9 mouse cellular contexts compared by ENCODE assay signal in the genomic region with DNA sequence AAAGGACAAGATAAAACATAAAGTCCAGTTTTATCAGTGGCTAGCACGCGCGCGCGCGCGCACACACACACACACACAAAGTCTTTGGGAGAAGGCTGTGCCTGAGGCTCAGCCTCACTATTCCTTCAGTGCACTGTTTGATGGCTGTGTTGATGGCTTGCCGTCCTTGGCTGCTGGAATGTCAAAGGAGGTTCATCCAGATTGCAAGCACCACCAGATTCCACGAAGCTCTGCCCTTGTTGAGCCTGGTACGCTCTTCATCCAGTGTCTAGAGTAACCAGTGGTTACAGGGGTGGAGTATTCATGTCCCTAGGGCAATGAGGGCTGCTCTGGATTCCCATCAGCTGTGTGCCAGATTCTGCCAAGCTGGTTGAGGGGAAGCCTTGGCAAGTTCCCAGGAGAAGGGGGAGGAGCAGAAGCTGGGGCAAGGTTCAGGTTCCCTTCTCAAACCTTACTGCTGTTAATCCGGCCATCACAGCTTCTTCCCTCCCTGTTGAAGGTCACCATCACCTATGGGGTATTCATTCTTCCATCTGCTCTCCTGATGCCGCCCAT. TPM values are rescaled to one million over a fixed set of nuclear protein-coding genes. Genes with fewer than 3 reads are reported as not detected.
DNase-seq lines count a peak whose midpoint lies in the region; ATAC-seq and TF ChIP-seq lines count a peak whose summit lies in the region.
"Had no signal": no experiment of that assay in that cellular context is flagged by ENCODE, and none has a peak within 500 bp of the region (broad histone marks: within the 10 kb centered on the region; RNA-seq: fewer than 3 reads in every experiment).

No protein-coding gene starts in this region.

- peaks cover 13% of the 10 kb centered on the region for H3K36me3 ChIP-seq in forebrain, embryonic 15.5 days
- peaks cover 24% of the 10 kb centered on the region for H3K36me3 ChIP-seq in limb, embryonic 14.5 days (ENCODE audit: control insufficient read depth, insufficient read depth, low read length)

- no peak for TF ChIP-seq POLR2A in limb, embryonic 14.5 days (IDR thresholded peaks at IDR 0.05; ENCODE audit: borderline replicate concordance, extremely low read depth, insufficient read depth, insufficient read length)

- H3K4me3 ChIP-seq in forebrain, embryonic 15.5 days = no peak overlapping the region
- no peak overlapping the region for H3K4me3 ChIP-seq in limb, embryonic 14.5 days (replicated peaks; ENCODE audit: low read length)
- H3K4me3 ChIP-seq: erythroblast, embryonic 14.5 days had no signal

- H3K9me3 ChIP-seq in forebrain, embryonic 15.5 days = no peaks in the 10 kb centered on the region
- no peaks in the 10 kb centered on the region for H3K9me3 ChIP-seq in limb, embryonic 14.5 days (ENCODE audit: control insufficient read depth, low read length)

- H3K27ac ChIP-seq in forebrain, embryonic 15.5 days (replicated peaks) = peak overlapping the region; percentile 83
- no peak overlapping the region for H3K27ac ChIP-seq in limb, embryonic 14.5 days (replicated peaks; ENCODE audit: low read depth, low read length)

- WGBS in forebrain, embryonic 15.5 days = 71% methylated on average over 12 of the region's 12 CpGs
- WGBS in limb, embryonic 14.5 days = 71% methylated on average over 12 of the region's 12 CpGs

- H3K27me3 ChIP-seq in forebrain, embryonic 15.5 days = no peaks in the 10 kb centered on the region
- H3K27me3 ChIP-seq in limb, embryonic 14.5 days (ENCODE audit: control insufficient read depth, insufficient read depth, low read length) = no peaks in the 10 kb centered on the region

- H3K4me1 ChIP-seq in forebrain, embryonic 15.5 days = peaks cover 98% of the 10 kb centered on the region
- H3K4me1 ChIP-seq in limb, embryonic 14.5 days (ENCODE audit: control insufficient read depth, insufficient read depth, low read length) = peaks cover 66% of the 10 kb centered on the region

- H3K4me2 ChIP-seq in forebrain, embryonic 15.5 days (replicated peaks) = 0 out of 2 replicates have a peak overlapping the region, but pooled peaks have one; percentile 2
- no peak overlapping the region for H3K4me2 ChIP-seq in limb, embryonic 14.5 days (replicated peaks; ENCODE audit: low read depth, low read length, severe bottlenecking)

- no peak for ATAC-seq in forebrain, embryonic 15.5 days (replicated peaks)
- no peak for ATAC-seq in limb, embryonic 14.5 days (ENCODE audit: low FRiP score, low read depth)

- peak; percentile 95 for DNase-seq in heart, adult 11 months
- no peak for DNase-seq in heart, postnatal 36 days
- DNase-seq in ES-CJ7 (ENCODE audit: low read depth, low spot score) = peak; percentile 57
- DNase-seq in limb, embryonic 14.5 days (ENCODE audit: low spot score) = peak; percentile 69
- no peak for DNase-seq in spleen, postnatal 10 days (ENCODE audit: low spot score in 2 of 2)
- DNase-seq in lung, postnatal 10 days = no peak
- no peak for DNase-seq in natural killer cell, adult 2 months (ENCODE audit: low spot score in 2 of 2)

- H3K9ac ChIP-seq in forebrain, embryonic 15.5 days (replicated peaks) = peak overlapping the region; percentile 2; the same call in 1 of the 2 replicates
- H3K9ac ChIP-seq in limb, embryonic 14.5 days (ENCODE audit: low read depth, low read length, severe bottlenecking) = no peak overlapping the region

- intact Hi-C loops in heart, postnatal 36 days (cut with DNase I) = loop anchor here (2.0 kb wide), 1 partner anchor 77 kb away; a partner anchor contains a TSS

RNA-seq across cellular contexts. Expression of a gene that starts 40.2 kb away (rescaled TPM):
- total RNA-seq in heart, postnatal 36 days (2021) = 10 to 100 TPM; 28.9 to 39.5 TPM
- 48.2 and 52.7 TPM in 2 replicates for polyA plus RNA-seq in forebrain, embryonic 15.5 days (2015; fragmentation: Nextera tagmentation; extraction: Ambion mirVana)
- 96.5 and 147 TPM in 2 replicates for polyA plus RNA-seq in limb, embryonic 14.5 days (2012; rRNA removed)
- polyA plus RNA-seq in limb, embryonic 14.5 days (2014; fragmentation: Nextera tagmentation; extraction: Ambion mirVana) = 77.1 and 80.7 TPM in 2 replicates

Comparison
In these comparisons a context has a peak if more than half of its experiments do, and no peak if none do; other contexts are left out.
1. DNase-seq: peak in heart, adult 11 months (single experiment), ES-CJ7 (single experiment) and limb, embryonic 14.5 days (single experiment); none in heart, postnatal 36 days (0 of 2), spleen, postnatal 10 days (0 of 2), lung, postnatal 10 days (single experiment) and natural killer cell, adult 2 months (0 of 2).